Mouse (Mus musculus) midbrain, embryonic 10.5 days (tissue): Measurements from ENCODE around the gene Epb41l5. TPM values are rescaled to one million over a fixed set of nuclear protein-coding genes. Genes with fewer than 3 reads are reported as not detected.

Source experiments
- DNase-seq: peaks from one replicate; pipeline ENCODE4 v3.0.0-alpha.2; 2017; ENCODE audit warnings: low spot score
- H3K27ac ChIP-seq: fragments of 300-500 bp; sonication (generic); replicated peaks from 2 replicates; pipeline ENCODE4 v1.5.1; 2016; ENCODE audit warnings: mild to moderate bottlenecking
- H3K27me3 ChIP-seq: fragments of 300-500 bp; sonication (generic); 2 replicates; pipeline ENCODE4 v1.6.1; 2016; ENCODE audit warnings: low read depth, mild to moderate bottlenecking; ENCODE audit not compliant: poor library complexity, severe bottlenecking
- H3K36me3 ChIP-seq: fragments of 300-500 bp; sonication (generic); 2 replicates; pipeline ENCODE4 v1.6.1; 2016; ENCODE audit warnings: mild to moderate bottlenecking, moderate library complexity
- H3K4me1 ChIP-seq: fragments of 300-500 bp; sonication (generic); 2 replicates; pipeline ENCODE4 v1.6.1; 2016
- H3K4me3 ChIP-seq: fragments of 300-500 bp; sonication (generic); 2 replicates; pipeline ENCODE4 v1.5.1; 2016; ENCODE audit warnings: mild to moderate bottlenecking, moderate library complexity
- H3K9me3 ChIP-seq: fragments of 300-500 bp; sonication (generic); replicated peaks from 2 replicates; pipeline ENCODE4 v1.6.1; 2016; ENCODE audit warnings: mild to moderate bottlenecking
- WGBS: fragments of 180-500 bp; shearing (Covaris S2); methylation state at CpG from one replicate; pipeline ENCODE4 v1.1.7; 2016; 5-methylcytosine and 5-hydroxymethylcytosine counted together
- polyA plus RNA-seq: library from polyadenylated mRNA; unstranded; fragments of >200 nt; fragmentation: Nextera tagmentation; extraction: Ambion mirVana; gene quantifications from 2 replicates; pipeline ENCODE4 v1.2.1, GENCODE M21; 2016

The Epb41l5 gene
- polyA plus RNA-seq, 1 experiment from 2014 or later = 60.2 TPM

DNA sequence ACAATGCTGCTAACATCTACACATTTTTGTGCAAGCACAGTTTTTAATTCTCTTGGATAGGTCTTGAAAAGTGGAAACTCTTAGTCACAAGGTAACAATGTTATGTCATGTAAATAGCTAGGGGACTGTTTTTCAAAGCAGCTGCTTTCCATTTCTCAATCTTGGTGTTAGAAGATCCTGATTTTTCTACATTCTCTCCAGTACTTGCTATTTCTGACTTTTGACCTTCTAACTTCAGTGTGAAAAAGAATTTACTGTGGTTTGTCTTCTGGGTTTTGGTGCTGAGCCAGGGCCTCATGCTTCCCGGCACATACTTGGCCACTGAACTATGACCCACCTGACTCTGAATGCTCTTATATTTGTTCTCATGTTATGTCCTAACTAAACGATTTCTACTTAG, 8.8 kb downstream of the Epb41l5 start:
- WGBS = 94% methylated on average over 2 of the region's 2 CpGs
- Histone ChIP-seq H3K9me3 (no peaks in the 10 kb centered on the region), H3K27me3 (no peaks in the 10 kb centered on the region), H3K27ac (no peak overlapping the region), H3K36me3 (peaks cover 32% of the 10 kb centered on the region), H3K4me1 (peaks cover 19% of the 10 kb centered on the region), H3K4me3 (no peak overlapping the region)
- no peak for DNase-seq

GRCm38 (mm10) chr1:119637188-119638023, 11.4 kb downstream of the Epb41l5 start:
- Histone ChIP-seq H3K27ac (no peak overlapping the region), H3K9me3 (no peaks in the 10 kb centered on the region), H3K36me3 (peaks cover 45% of the 10 kb centered on the region), H3K4me3 (no peak overlapping the region), H3K27me3 (no peaks in the 10 kb centered on the region), H3K4me1 (peaks cover 15% of the 10 kb centered on the region)
- no peak for DNase-seq
- WGBS = 93% methylated on average over 6 of the region's 6 CpGs

DNA sequence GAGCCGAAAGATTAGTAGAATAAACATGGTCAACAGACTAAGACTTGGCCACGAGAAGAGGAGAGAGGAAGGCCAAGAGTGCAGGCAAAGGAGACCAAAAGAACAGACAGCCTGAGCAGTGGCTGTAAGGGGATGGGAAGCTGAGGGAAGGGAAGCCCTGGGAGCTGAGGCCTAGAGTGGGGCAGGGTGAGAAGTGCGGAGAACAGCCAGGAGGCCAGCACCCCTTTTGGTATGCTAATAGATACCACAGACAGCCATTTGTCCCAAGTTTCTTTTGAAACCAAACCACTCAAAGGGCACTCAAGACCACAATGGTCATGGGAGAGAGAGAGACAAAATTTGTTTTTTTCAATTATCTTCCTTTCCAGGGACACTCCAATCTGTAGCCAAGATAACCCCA, 14.1 kb downstream of the Epb41l5 start:
- H3K36me3 ChIP-seq = peaks cover 57% of the 10 kb centered on the region
- H3K27me3 ChIP-seq = no peaks in the 10 kb centered on the region
- no peaks in the 10 kb centered on the region for H3K9me3 ChIP-seq
- peak overlapping the region; percentile 49; the same call in 1 of the 2 replicates for H3K27ac ChIP-seq
- 46% methylated on average over 3 of the region's 3 CpGs for WGBS
- no peak for DNase-seq
- H3K4me3 ChIP-seq = no peak overlapping the region
- peaks cover 10% of the 10 kb centered on the region for H3K4me1 ChIP-seq

GRCm38 (mm10) chr1:119630428-119630827, 18.4 kb downstream of the Epb41l5 start:
- Histone ChIP-seq H3K9me3 (no peaks in the 10 kb centered on the region), H3K27ac (no peak overlapping the region), H3K4me3 (no peak overlapping the region), H3K27me3 (no peaks in the 10 kb centered on the region), H3K4me1 (peaks cover 17% of the 10 kb centered on the region), H3K36me3 (peaks cover 53% of the 10 kb centered on the region)
- 97% methylated on average over 1 of the region's 1 CpGs for WGBS
- no peak for DNase-seq

DNA sequence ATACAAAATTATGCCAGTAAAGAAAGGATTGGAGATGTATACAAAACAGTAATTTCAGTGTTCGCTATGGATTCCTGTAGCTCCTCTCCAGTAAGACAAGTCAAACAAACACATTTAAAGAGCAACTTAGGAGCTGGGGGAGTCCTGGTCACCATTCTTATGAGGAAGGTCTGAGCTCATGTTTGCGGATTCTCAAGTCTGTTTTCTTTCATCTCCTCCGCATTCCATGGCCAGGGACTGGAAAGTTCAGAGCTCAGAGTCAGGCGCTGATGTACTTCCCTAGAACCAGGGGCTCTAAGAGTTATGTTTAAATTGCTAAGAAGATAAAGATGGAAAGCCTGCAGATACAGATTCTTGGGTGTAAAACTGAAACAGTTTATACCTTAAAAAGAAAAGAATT, 22.0 kb downstream of the Epb41l5 start:
- Histone ChIP-seq H3K36me3 (peaks cover 41% of the 10 kb centered on the region), H3K4me3 (no peak overlapping the region), H3K4me1 (peaks cover 14% of the 10 kb centered on the region), H3K9me3 (no peaks in the 10 kb centered on the region), H3K27ac (no peak overlapping the region), H3K27me3 (no peaks in the 10 kb centered on the region)
- WGBS = 80% methylated on average over 4 of the region's 4 CpGs
- DNase-seq = no peak

DNA sequence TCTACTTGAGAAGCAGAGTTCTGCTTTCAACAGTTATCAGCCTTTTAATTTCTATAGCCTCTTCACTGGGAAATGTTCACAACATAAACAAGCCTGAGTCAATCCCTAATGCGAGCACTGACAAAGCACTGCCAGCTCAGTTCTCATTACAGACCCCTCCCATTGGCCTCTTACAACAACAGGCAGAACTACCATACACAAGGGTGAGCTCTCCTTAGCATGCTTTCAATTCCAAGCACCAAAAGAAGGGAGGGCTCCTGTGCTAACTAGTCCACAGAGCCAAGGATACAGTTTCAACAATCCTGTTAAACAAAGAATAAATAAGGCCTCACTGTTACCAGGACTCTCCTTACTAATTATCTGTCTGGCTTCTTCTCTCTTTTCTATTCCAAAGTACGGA, 24.4 kb downstream of the Epb41l5 start:
- H3K36me3 ChIP-seq = peaks cover 48% of the 10 kb centered on the region
- no peaks in the 10 kb centered on the region for H3K27me3 ChIP-seq
- no peak overlapping the region for H3K4me3 ChIP-seq
- H3K4me1 ChIP-seq = peaks cover 13% of the 10 kb centered on the region
- 47% methylated on average over 2 of the region's 2 CpGs for WGBS
- H3K27ac ChIP-seq = no peak overlapping the region
- no peaks in the 10 kb centered on the region for H3K9me3 ChIP-seq
- DNase-seq = no peak

- DNase-seq = no peak
- H3K27ac ChIP-seq = no peak overlapping the region
- peaks cover 67% of the 10 kb centered on the region for H3K36me3 ChIP-seq
- H3K4me1 ChIP-seq = no peaks in the 10 kb centered on the region
- WGBS = 90% methylated on average over 3 of the region's 3 CpGs
- H3K27me3 ChIP-seq = no peaks in the 10 kb centered on the region
- H3K4me3 ChIP-seq = no peak overlapping the region
- H3K9me3 ChIP-seq = no peaks in the 10 kb centered on the region
These were observed 43.4 kb downstream of the Epb41l5 start for GRCm38 (mm10) chr1:119605396-119605795.

- DNase-seq = no peak
- WGBS = 98% methylated on average over 12 of the region's 12 CpGs
- peaks cover 67% of the 10 kb centered on the region for H3K36me3 ChIP-seq
These were observed 46.4 kb downstream of the Epb41l5 start for GRCm38 (mm10) chr1:119602448-119602847.

DNA sequence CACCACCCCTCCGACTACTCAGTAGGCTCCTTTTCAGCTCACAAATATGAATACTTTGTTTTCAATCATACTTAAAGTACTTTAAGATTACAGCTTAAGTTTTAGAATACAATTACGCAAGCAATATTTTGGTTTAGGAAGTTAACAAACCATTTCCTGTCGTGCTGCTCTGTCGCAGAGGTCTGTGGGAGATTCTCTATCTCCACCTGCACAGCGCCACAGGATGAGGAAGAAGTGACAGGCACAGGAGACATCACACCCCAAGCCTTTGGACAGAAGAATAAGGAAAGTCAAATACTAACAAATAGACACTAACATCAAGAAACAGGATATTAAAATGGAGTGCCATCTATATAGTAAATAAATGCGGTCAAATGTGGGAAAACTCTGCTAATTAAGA, 49.9 kb downstream of the Epb41l5 start:
- Histone ChIP-seq H3K36me3 (peaks cover 63% of the 10 kb centered on the region), H3K4me3 (no peak overlapping the region), H3K27me3 (no peaks in the 10 kb centered on the region), H3K27ac (no peak overlapping the region), H3K9me3 (no peaks in the 10 kb centered on the region), H3K4me1 (no peaks in the 10 kb centered on the region)
- no peak for DNase-seq
- 93% methylated on average over 6 of the region's 6 CpGs for WGBS

More at GRCm38 (mm10) chr1:119602448-119602847, 46.4 kb downstream of the Epb41l5 start:
- H3K9me3 ChIP-seq = no peaks in the 10 kb centered on the region
- no peaks in the 10 kb centered on the region for H3K27me3 ChIP-seq
- H3K27ac ChIP-seq = no peak overlapping the region
- H3K4me3 ChIP-seq = no peak overlapping the region
- no peaks in the 10 kb centered on the region for H3K4me1 ChIP-seq

- 82% methylated on average over 3 of the region's 3 CpGs for WGBS
These were observed 51.8 kb downstream of the Epb41l5 start for GRCm38 (mm10) chr1:119596954-119597480.

DNA sequence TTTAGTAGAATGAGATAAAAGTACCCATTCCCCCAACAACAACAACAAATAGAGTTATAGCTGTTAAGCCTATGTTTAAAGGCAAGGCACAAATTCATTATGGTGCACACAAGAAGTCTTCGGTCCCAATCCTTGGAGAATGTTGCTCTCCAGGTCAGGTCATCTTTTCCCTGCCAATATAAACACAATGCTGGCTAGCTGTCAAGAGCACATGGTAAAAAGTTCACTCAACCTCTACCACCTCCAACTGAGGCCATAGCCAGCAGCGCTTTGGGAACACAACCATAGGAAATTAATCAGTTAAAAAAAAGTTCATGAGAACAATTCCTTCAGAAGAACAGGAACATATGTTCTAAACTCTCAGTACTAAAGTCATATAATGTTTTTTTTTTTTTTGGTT, 58.8 kb downstream of the Epb41l5 start:
- H3K36me3 ChIP-seq = peaks cover 63% of the 10 kb centered on the region
- no peak overlapping the region for H3K4me3 ChIP-seq
- no peak overlapping the region for H3K27ac ChIP-seq
- no peaks in the 10 kb centered on the region for H3K9me3 ChIP-seq
- WGBS = 90% methylated on average over 2 of the region's 2 CpGs
- no peaks in the 10 kb centered on the region for H3K4me1 ChIP-seq
- H3K27me3 ChIP-seq = no peaks in the 10 kb centered on the region
- no peak for DNase-seq

More at GRCm38 (mm10) chr1:119596954-119597480, 51.8 kb downstream of the Epb41l5 start:
- no peak overlapping the region for H3K4me3 ChIP-seq
- H3K27me3 ChIP-seq = no peaks in the 10 kb centered on the region
- H3K27ac ChIP-seq = no peak overlapping the region
- peaks cover 56% of the 10 kb centered on the region for H3K36me3 ChIP-seq
- no peaks in the 10 kb centered on the region for H3K4me1 ChIP-seq
- no peaks in the 10 kb centered on the region for H3K9me3 ChIP-seq
- no peak for DNase-seq

GRCm38 (mm10) chr1:119584974-119585373, 63.8 kb downstream of the Epb41l5 start:
- Histone ChIP-seq H3K27me3 (no peaks in the 10 kb centered on the region), H3K4me3 (no peak overlapping the region), H3K9me3 (no peaks in the 10 kb centered on the region), H3K4me1 (no peaks in the 10 kb centered on the region), H3K36me3 (peaks cover 78% of the 10 kb centered on the region), H3K27ac (no peak overlapping the region)
- WGBS = 86% methylated on average over 2 of the region's 2 CpGs
- no peak for DNase-seq

GRCm38 (mm10) chr1:119570134-119570533, 78.7 kb downstream of the Epb41l5 start:
- Histone ChIP-seq H3K27me3 (no peaks in the 10 kb centered on the region), H3K36me3 (peaks cover 74% of the 10 kb centered on the region), H3K4me3 (no peak overlapping the region), H3K4me1 (no peaks in the 10 kb centered on the region), H3K27ac (no peak overlapping the region), H3K9me3 (no peaks in the 10 kb centered on the region)
- no peak for DNase-seq
- WGBS = 82% methylated on average over 1 of the region's 1 CpGs
